Mouse (Mus musculus): ENCODE measurements around the gene Zfp967. TPM values are rescaled to one million over a fixed set of nuclear protein-coding genes. Genes with fewer than 3 reads are reported as not detected.
"Not testable (repeated sequence)": the region's sequence is repeated elsewhere in the genome, so short reads cannot be mapped to it uniquely, and the experiment has no call there.

Zfp967 gene
- not detected in 2 replicates for polyA plus RNA-seq (2015; fragmentation: Nextera tagmentation; extraction: Ambion mirVana)

GRCm38 (mm10) chr2:176520756-176521155 lies at the start of gene Zfp967:
TSS of gene Zfp967 (plus strand) at chr2:176521056.
- WGBS: no CpG with 5 or more reads among the region's 9 CpGs
- ATAC-seq (ENCODE audit: low read depth); H3K4me1 ChIP-seq (replicated peaks; ENCODE audit: control insufficient read depth, insufficient read depth, low read length); H3K4me2 ChIP-seq (ENCODE audit: low read depth, low read length); H3K9ac ChIP-seq (ENCODE audit: low read length); H3K9me3 ChIP-seq (ENCODE audit: control insufficient read depth, low read length); H3K4me3 ChIP-seq (ENCODE audit: low read length); H3K36me3 ChIP-seq (ENCODE audit: control insufficient read depth, insufficient read depth, low read length); H3K27ac ChIP-seq (ENCODE audit: low read length); H3K27me3 ChIP-seq (ENCODE audit: control insufficient read depth, insufficient read depth, low read depth, low read length): not testable (repeated sequence)

GRCm38 (mm10) chr2:176486683-176487082 lies 34.2 kb upstream of the Zfp967 start, which contains the start of gene Gm14434:
TSS of gene Gm14434 (minus strand) at chr2:176486783.
- WGBS: no CpG with 5 or more reads among the region's 4 CpGs
- not testable (repeated sequence) for H3K4me3 ChIP-seq (ENCODE audit: low read length)

More at GRCm38 (mm10) chr2:176486683-176487082, 34.2 kb upstream of the Zfp967 start, which contains the start of gene Gm14434:
- H3K9me3 ChIP-seq (ENCODE audit: control insufficient read depth, low read length); ATAC-seq (ENCODE audit: low read depth); H3K27me3 ChIP-seq (ENCODE audit: control insufficient read depth, insufficient read depth, low read depth, low read length); H3K4me2 ChIP-seq (ENCODE audit: low read depth, low read length); H3K4me1 ChIP-seq (replicated peaks; ENCODE audit: control insufficient read depth, insufficient read depth, low read length); H3K9ac ChIP-seq (ENCODE audit: low read length); H3K27ac ChIP-seq (ENCODE audit: low read length); H3K36me3 ChIP-seq (ENCODE audit: control insufficient read depth, insufficient read depth, low read length): not testable (repeated sequence)

Other genes with a start within 250 kb of the Zfp967 start
- gene Gm11009, start 201.6 kb upstream of the Zfp967 start, polyA plus RNA-seq (2015; fragmentation: Nextera tagmentation; extraction: Ambion mirVana): not detected in 2 replicates
- gene Gm14435, start 97.5 kb upstream of the Zfp967 start, polyA plus RNA-seq (2015; fragmentation: Nextera tagmentation; extraction: Ambion mirVana): 16.0 and 16.9 TPM in 2 replicates
- 2.0 and 4.7 TPM in 2 replicates for gene Gm14434, start 34.3 kb upstream of the Zfp967 start, polyA plus RNA-seq (2015; fragmentation: Nextera tagmentation; extraction: Ambion mirVana)
- 4.9 and 23.4 TPM in 2 replicates for gene Gm14308, start 115.3 kb downstream of the Zfp967 start, polyA plus RNA-seq (2015; fragmentation: Nextera tagmentation; extraction: Ambion mirVana)
- gene Zfp973, start 149.5 kb downstream of the Zfp967 start, polyA plus RNA-seq (2015; fragmentation: Nextera tagmentation; extraction: Ambion mirVana): 9.1 and 10.1 TPM in 2 replicates
- gene Gm14305, start 187.3 kb downstream of the Zfp967 start, polyA plus RNA-seq (2015; fragmentation: Nextera tagmentation; extraction: Ambion mirVana): 30.5 and 30.9 TPM in 2 replicates

Data from lung, embryonic 16.5 days (tissue).